Comparison of ENCODE assay signal across 9 mouse cellular contexts in genomic region chr1:97771118-97771517, GRCm38 (mm10). TPM values are rescaled to one million over a fixed set of nuclear protein-coding genes. Genes with fewer than 3 reads are reported as not detected.
DNase-seq lines count a peak whose midpoint lies in the region; ATAC-seq lines count a peak whose summit lies in the region.
"Had no signal": no experiment of that assay in that cellular context is flagged by ENCODE, and none has a peak within 500 bp of the region (broad histone marks: within the 10 kb centered on the region; RNA-seq: fewer than 3 reads in every experiment).

No protein-coding gene starts in this region.

- no peak overlapping the region for H3K27ac ChIP-seq in embryonic facial prominence, embryonic 13.5 days
- H3K27ac ChIP-seq in hindbrain, embryonic 13.5 days = no peak overlapping the region
- no peak overlapping the region for H3K27ac ChIP-seq in midbrain, embryonic 13.5 days

- intact Hi-C loops in heart, postnatal 25 days (cut with DNase I) = loop anchor here (2.0 kb wide), 1 partner anchor 110 kb away; no protein-coding TSS in a partner anchor

- H3K4me1 ChIP-seq in embryonic facial prominence, embryonic 13.5 days = peaks cover 15% of the 10 kb centered on the region
- H3K4me1 ChIP-seq in hindbrain, embryonic 13.5 days (replicated peaks) = peaks cover 21% of the 10 kb centered on the region
- H3K4me1 ChIP-seq in midbrain, embryonic 13.5 days (replicated peaks) = peaks cover 25% of the 10 kb centered on the region

- ATAC-seq in embryonic facial prominence, embryonic 13.5 days (ENCODE audit: insufficient number of reproducible peaks, insufficient read depth, low FRiP score, low TSS enrichment, low read depth) = no peak
- no peak for ATAC-seq in hindbrain, embryonic 13.5 days (ENCODE audit: low FRiP score)
- no peak for ATAC-seq in midbrain, embryonic 13.5 days

- H3K4me2 ChIP-seq in embryonic facial prominence, embryonic 13.5 days = peak overlapping the region; percentile 64
- peak overlapping the region; percentile 62; the same call in 1 of the 2 replicates for H3K4me2 ChIP-seq in hindbrain, embryonic 13.5 days
- peak overlapping the region; percentile 31 for H3K4me2 ChIP-seq in midbrain, embryonic 13.5 days (replicated peaks)

- H3K9ac ChIP-seq in embryonic facial prominence, embryonic 13.5 days = no peak overlapping the region
- H3K9ac ChIP-seq in hindbrain, embryonic 13.5 days = peak overlapping the region; percentile 58; the same call in 1 of the 2 replicates
- H3K9ac ChIP-seq in midbrain, embryonic 13.5 days (replicated peaks) = peak overlapping the region; percentile 29; the same call in 1 of the 2 replicates

- DNase-seq in heart, adult 11 months = peak; percentile 95
- DNase-seq in heart, postnatal 25 days (ENCODE audit: low spot score) = no peak
- DNase-seq in left cerebral cortex, adult 18-20 months (ENCODE audit: low spot score in 2 of 2) = no peak
- no peak for DNase-seq in right cerebral cortex, postnatal 25 days
- no peak for DNase-seq in layer of hippocampus, postnatal 10 days (ENCODE audit: low spot score in 2 of 2)

- no peaks in the 10 kb centered on the region for H3K9me3 ChIP-seq in embryonic facial prominence, embryonic 13.5 days
- H3K9me3 ChIP-seq in hindbrain, embryonic 13.5 days = no peaks in the 10 kb centered on the region
- no peaks in the 10 kb centered on the region for H3K9me3 ChIP-seq in midbrain, embryonic 13.5 days

- WGBS in embryonic facial prominence, embryonic 13.5 days = 64% methylated on average over 7 of the region's 7 CpGs
- 73% methylated on average over 7 of the region's 7 CpGs for WGBS in hindbrain, embryonic 13.5 days
- 66% methylated on average over 7 of the region's 7 CpGs for WGBS in midbrain, embryonic 13.5 days

- H3K27me3 ChIP-seq in embryonic facial prominence, embryonic 13.5 days = no peaks in the 10 kb centered on the region
- H3K27me3 ChIP-seq in hindbrain, embryonic 13.5 days = no peaks in the 10 kb centered on the region
- no peaks in the 10 kb centered on the region for H3K27me3 ChIP-seq in midbrain, embryonic 13.5 days
- H3K27me3 ChIP-seq: Patski had no signal

- no peaks in the 10 kb centered on the region for H3K36me3 ChIP-seq in embryonic facial prominence, embryonic 13.5 days
- no peaks in the 10 kb centered on the region for H3K36me3 ChIP-seq in hindbrain, embryonic 13.5 days
- H3K36me3 ChIP-seq in midbrain, embryonic 13.5 days = no peaks in the 10 kb centered on the region

- peak overlapping the region; percentile 82 for H3K4me3 ChIP-seq in embryonic facial prominence, embryonic 13.5 days
- peak overlapping the region; percentile 93; the same call in 1 of the 2 replicates for H3K4me3 ChIP-seq in hindbrain, embryonic 13.5 days
- 0 out of 2 replicates have a peak overlapping the region, but pooled peaks have one; percentile 6 for H3K4me3 ChIP-seq in midbrain, embryonic 13.5 days (replicated peaks)

RNA-seq across cellular contexts. Expression of gene Ppip5k2, which starts 0.9 kb away (rescaled TPM):
- total RNA-seq in heart, postnatal 25 days (2021) = 10 to 100 TPM; 79.9 to 85.0 TPM
- 32.2 and 35.8 TPM in 2 replicates for polyA plus RNA-seq in embryonic facial prominence, embryonic 13.5 days (2015; fragmentation: Nextera tagmentation; extraction: Ambion mirVana)
- 64.0 and 69.2 TPM in 2 replicates for polyA plus RNA-seq in hindbrain, embryonic 13.5 days (2015; fragmentation: Nextera tagmentation; extraction: Ambion mirVana)
- 63.7 and 65.8 TPM in 2 replicates for polyA plus RNA-seq in midbrain, embryonic 13.5 days (2015; fragmentation: Nextera tagmentation; extraction: Ambion mirVana)
- total RNA-seq in left cerebral cortex, adult 18-20 months (2021) = 10 to 100 TPM; 24.8 to 29.2 TPM
- 10 to 100 TPM; 24.2 to 28.3 TPM for total RNA-seq in layer of hippocampus, postnatal 10 days (2021)

RNA-seq across cellular contexts. Expression of gene Gin1, which starts 1.1 kb away (rescaled TPM):
- total RNA-seq in heart, postnatal 25 days (2021) = 1 to 10 TPM; 8.3 to 8.4 TPM
- 18.9 and 19.7 TPM in 2 replicates for polyA plus RNA-seq in embryonic facial prominence, embryonic 13.5 days (2015; fragmentation: Nextera tagmentation; extraction: Ambion mirVana)
- 17.8 and 17.9 TPM in 2 replicates for polyA plus RNA-seq in hindbrain, embryonic 13.5 days (2015; fragmentation: Nextera tagmentation; extraction: Ambion mirVana)
- polyA plus RNA-seq in midbrain, embryonic 13.5 days (2015; fragmentation: Nextera tagmentation; extraction: Ambion mirVana) = 19.0 and 20.1 TPM in 2 replicates
- 10 to 100 TPM in 1 of 2 experiments, 1 to 10 TPM in 1; 8.4 to 12.3 TPM for total RNA-seq in left cerebral cortex, adult 18-20 months (2021)
- total RNA-seq in layer of hippocampus, postnatal 10 days (2021) = 1 to 10 TPM; 7.5 to 8.8 TPM

Comparison
In these comparisons a context has a peak if more than half of its experiments do, and no peak if none do; other contexts are left out.
1. H3K4me3 ChIP-seq: peak in every context shown above with its lines; median percentile 93 in hindbrain, embryonic 13.5 days; 82 in embryonic facial prominence, embryonic 13.5 days; 6 in midbrain, embryonic 13.5 days.